Mouse (Mus musculus) cerebellum, postnatal 14 days (tissue): ENCODE data around the gene Tmem131.

Experiments used
- DNase-seq, 2 experiments: peaks; one replicate each; pipeline ENCODE4 v3.0.0; 2021; ENCODE audit warnings: mixed read lengths in 2 of 2

Gene Tmem131

GRCm38 (mm10) chr1:36938348-36938747, 5.1 kb downstream of the Tmem131 start:
- DNase-seq: no peak

DNA sequence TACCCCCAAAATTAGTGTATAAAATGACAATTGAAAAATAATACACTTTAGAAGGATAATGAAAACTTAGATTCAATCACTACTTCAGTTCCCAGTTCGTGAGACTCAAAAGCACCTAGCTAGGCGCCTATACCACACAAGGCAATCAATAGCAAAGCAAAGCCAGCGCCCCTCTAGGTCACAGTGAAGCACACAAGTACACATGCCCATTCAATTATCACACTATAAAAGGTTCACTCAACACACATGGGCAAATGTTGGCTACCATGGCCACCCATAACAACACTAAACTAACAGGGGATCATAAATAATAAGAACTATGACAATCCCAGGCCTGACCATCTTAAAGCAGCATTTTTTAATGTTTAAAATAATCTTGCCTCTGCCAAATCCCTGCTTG, 5.8 kb downstream of the Tmem131 start:
- no peak for DNase-seq

GRCm38 (mm10) chr1:36937015-36937414, 6.5 kb downstream of the Tmem131 start:
- no peak for DNase-seq

DNA sequence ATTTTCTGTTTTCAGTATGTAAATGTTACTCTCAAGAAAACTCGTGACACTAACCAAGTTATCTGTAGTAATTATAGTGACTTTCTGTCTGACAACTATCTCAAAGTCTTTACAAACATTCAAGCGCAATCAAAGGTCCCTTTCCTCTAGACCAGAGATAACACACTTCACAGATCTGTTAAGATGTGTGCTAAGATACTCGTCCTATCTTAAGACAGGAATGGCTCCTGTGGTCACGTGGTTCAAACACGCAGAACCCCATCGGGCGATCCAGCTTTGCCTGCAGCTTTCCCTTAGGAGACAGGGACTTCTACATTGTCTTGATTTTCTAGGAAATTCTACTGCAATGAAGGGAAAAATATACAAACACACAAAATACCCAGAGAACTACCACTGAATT, 6.9 kb downstream of the Tmem131 start:
- DNase-seq: no peak

GRCm38 (mm10) chr1:36934778-36935177, 8.7 kb downstream of the Tmem131 start:
- DNase-seq: no peak

DNA sequence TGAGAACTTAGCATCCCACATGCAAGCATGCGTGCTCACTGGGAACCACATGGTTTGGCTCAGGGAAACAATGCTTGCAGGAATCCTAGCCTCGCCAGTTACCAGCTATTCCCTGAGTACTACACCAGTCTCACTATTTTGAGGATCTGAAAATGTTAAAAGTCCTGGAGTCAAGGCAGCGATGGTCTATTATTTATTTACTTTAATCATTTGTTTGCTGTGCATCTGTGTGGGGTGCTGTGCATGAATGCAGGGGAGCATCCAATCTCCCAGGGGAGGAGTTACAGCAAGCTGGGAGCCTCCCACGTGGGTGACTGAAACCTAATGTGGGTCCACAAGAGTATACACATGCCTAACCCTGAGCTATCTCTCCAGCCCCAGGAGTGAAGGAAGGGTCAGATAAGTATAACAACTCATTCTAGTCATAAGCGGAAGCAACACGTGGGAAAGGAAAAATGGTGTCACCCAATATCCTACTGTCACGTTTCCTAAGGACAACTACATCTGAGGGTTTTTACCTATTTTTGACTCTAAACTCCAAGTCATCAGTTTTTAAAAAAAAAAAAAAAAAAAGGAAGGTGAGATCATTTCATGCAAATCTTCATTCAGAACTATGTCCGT, 9.4 kb downstream of the Tmem131 start:
- DNase-seq: no peak

GRCm38 (mm10) chr1:36932231-36932630, 11.2 kb downstream of the Tmem131 start:
- DNase-seq: no peak

DNA sequence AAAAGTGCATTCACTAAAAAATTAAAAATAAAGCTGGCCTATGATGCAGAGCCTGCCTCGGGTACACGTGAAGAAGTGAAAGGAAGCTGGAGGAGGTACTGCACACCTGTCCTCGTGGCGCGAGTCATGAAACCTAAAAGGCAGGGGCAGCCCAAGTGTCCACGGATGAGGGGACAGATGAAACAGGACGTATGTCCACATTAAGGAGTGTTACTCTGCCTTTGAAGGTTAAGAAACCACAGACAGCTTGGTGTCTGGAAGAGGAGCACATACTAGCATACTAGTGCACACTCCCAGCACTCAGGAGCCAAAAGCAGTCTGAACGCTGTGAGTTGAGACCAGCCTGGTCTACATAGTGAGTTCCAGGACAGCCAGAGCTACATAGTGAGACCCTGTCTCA, 12.6 kb downstream of the Tmem131 start:
- no peak for DNase-seq

DNA sequence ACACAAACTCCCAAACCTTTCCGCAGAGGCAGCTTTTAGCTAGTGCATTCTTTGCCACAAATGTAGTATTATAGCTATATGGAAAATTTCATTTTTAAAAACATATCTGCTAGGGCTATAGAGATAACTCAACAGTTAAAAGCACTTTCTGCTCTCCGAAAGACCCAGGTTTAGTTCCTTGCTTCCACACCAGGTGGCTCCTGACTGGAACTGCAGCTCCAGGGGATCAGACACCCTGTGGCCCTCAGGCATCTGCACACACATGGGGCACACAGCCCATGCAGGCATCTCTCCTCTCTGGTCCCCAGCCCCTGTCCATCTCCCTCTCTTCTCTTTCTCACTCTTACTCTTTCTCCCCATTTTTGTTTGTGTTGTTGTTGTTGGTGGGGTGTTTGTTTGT, 13.5 kb downstream of the Tmem131 start:
- no peak for DNase-seq

DNA sequence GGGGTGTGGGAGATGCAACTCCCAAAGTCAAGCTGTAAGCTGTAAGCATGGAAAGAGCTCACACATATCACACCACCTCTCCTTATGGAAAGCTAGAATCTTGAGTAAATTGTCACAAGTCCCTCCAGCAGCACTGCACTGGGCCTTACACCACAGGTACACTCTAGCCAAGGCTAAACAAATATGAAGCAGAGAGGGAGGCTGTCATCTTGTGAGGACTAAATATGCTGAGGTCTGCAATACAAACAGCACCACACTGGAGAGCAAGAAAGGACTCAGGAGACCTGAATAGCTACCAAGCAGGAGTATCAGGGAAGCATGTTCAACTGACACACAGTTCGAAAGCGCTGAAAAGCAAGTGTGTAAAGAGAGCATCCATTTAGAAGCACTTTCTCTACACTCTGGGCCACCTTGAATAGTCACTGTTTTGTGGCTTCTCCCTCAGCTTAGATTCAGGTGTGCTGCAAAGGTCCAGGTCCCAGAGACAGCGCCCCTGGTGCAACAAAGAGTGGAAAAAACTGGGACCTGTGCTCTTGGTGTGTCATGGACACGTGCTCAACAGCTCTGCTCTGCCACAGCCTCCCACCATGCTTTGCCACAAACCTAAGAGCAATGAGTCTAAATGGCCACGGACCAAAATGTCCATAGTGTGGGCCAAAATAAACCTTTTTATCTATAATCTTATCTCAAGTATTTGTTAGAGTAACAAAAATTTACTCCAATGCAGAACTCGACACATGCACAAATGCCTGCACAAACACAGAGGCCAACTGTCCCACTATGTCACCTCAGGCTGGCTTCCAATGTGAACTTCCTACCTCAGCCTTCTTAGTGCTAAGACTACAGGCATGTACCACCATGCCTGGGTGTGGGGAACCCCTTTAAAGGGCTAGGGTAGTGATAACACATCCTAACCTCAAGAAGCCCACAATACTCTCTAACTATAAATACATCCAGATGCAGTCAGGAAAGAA, 14.8 kb downstream of the Tmem131 start:
- DNase-seq: no peak

GRCm38 (mm10) chr1:36927569-36927968, 15.9 kb downstream of the Tmem131 start:
- DNase-seq: no peak

- DNase-seq: no peak
Measured at GRCm38 (mm10) chr1:36926738-36927137, 16.7 kb downstream of the Tmem131 start.

DNA sequence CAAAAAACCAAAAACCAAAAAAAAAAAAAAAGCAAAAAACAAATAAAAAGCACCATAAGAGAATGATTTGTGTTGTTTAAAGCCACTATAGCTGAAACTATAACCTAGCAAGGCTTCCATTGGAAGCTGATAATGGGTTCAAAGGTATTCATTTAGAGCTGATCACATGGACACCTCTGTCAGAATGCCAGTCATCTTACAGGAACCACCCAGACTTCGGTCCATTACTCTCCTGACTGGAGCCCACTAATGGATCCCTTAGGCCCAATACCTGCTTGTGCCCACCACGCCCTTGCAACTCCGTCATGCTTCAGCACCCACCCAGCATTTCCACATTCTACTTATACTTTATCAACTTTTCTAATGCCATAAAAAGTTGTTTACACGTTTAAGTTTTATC, 17.2 kb downstream of the Tmem131 start:
- no peak for DNase-seq

GRCm38 (mm10) chr1:36925781-36926180, 17.7 kb downstream of the Tmem131 start:
- DNase-seq: no peak

DNA sequence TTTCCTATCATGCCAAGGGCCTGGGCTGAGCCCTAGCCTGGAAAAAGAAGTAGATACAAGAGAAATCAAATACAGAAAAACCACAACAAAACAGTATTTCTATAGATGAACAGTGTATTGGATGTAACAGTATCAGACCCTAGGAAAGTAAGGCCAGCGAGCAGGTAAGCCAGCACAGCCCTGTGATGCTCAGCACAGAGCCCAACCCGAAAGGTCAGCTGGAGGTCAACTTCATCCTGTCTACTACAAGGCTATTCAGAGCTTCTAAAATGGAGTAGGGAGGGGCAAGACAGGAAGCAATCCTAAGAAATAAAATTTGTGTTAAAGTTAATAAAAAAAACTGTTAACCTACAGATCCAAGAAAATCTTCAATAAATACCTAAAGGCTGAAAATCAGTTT, 18.6 kb downstream of the Tmem131 start:
- DNase-seq: no peak

- no peak for DNase-seq
Measured at GRCm38 (mm10) chr1:36923911-36924310, 19.6 kb downstream of the Tmem131 start.

- no peak for DNase-seq
Measured at GRCm38 (mm10) chr1:36922623-36923421, 20.6 kb downstream of the Tmem131 start.

- DNase-seq: no peak
Measured at GRCm38 (mm10) chr1:36921614-36922393, 21.7 kb downstream of the Tmem131 start.

GRCm38 (mm10) chr1:36920726-36921125, 22.7 kb downstream of the Tmem131 start:
- DNase-seq: no peak

- peak; percentile 33 to 49 for DNase-seq
Measured at GRCm38 (mm10) chr1:36920154-36920716, 23.2 kb downstream of the Tmem131 start.

DNA sequence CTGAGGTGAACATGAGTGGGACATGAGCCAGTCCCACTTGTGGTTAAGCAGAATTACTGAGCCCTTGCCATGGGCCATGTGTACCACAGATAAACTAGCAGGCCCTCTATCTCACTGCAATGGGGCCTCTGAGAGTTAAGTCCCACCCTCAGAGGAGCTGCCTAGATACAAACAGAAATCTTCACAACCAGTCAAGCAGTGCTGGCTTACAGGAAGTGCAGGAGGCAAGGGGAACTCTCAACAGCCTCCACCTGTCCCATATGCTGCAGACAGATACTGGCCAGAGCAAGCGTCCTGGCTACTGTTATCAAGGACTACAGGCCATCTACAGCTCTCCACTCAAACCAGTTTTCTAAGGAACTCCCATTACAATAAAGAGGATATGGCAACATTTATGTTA, 23.7 kb downstream of the Tmem131 start:
- DNase-seq: no peak

DNA sequence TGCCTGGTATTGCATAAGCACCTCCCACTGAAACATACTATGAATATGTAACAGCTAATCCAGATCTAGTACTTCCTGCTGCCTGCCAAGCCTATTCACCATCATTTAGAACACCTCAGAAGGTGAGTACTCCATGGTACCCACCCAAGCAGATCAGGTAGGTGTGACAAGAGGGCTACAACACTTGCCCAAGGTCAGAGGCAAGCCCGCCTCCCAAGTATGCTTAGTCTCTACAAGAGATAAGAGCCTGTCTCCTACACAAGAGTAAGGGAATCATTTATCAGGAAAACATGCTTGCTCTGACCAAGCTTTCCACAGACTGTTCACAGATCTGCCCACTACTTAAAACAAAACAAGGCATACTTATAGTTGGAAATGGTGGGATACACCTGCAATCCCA, 26.0 kb downstream of the Tmem131 start:
- DNase-seq: no peak
